Mouse (Mus musculus) bone marrow, adult 2 months (tissue): ENCODE results near the gene Mrpl28.

Source experiments
- CTCF ChIP-seq: fragments of 200-500 bp; IDR thresholded peaks from 2 replicates; pipeline ENCODE4 v1.5.1; 2011; ENCODE audit warnings: low read length, control low read depth; ENCODE audit not compliant: control insufficient read depth, insufficient read depth
- POLR2A ChIP-seq: fragments of 200-500 bp; IDR thresholded peaks from 2 replicates; pipeline ENCODE4 v1.6.1; 2011; ENCODE audit warnings: low read depth, mild to moderate bottlenecking, control low read depth, low read length, borderline replicate concordance; ENCODE audit not compliant: control insufficient read depth

DNA sequence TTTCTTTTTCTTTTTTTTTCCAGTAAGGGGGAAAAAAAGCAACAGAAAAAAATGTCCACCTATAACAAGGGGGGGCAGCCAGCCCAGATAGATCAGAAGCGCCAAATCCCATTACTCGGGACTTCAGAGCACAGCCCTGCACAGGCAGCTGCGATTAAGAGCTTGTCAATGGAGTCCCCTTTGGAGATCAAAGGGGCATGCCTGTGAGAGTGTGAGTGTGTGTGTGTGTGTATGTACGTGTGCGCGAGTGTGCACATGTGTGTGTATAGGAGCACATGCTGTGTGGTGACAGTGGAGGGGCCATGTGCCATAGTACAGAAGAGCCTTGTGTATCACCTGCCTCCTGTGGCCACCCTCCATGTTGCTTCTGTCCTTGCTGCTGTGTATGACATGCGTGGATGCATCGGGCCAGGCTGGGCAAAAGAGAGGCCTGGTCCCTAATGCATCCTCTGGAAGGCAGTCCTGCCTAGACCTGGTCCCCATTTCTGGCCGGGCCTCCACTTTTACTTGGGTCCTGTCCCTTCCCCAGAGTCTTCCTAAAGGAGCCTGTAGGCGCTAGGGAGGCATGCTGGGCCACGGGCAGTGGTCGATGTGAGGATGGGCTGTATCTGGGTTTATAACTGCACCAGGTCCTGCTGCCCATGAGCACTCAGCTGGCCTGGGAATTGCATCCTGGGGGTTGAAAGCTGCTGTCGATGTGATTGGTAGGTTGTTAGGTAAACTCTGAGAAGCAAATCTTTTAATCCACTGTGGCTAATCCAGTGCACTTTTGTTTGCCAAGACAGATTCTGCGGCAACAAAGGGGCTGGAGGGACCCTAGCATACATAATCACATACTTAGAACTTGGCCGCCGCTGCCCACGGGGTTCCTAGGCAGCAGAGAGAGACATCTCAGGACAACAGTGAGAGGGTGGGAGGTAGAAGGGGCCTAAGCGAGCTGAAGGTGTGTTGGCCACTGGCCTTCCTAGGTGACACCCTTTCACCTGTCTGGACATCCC, 8.9 kb downstream of the Mrpl28 start:
- no peak for TF ChIP-seq CTCF
- TF ChIP-seq POLR2A = no peak
